Mouse (Mus musculus): Measurements from ENCODE around the gene Rhoj.

DNA sequence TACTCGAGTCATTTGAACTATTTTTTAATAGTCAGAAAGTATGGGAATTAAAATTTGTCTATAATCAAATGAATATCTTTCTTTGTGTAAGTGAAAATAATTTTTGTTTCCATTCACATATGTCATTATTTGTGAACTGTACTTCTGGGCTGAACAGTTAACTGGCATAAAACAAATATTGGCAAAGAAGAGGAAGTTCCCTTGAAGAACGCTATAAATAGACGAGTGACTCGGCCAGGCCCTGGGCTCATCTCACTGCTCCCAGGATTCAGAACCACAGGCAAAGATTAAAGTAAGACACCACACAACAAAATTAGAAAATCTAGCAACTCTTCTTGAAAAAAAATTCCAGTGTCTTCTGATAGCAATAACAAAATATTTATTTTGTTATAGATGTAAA, 36.4 kb upstream of the Rhoj start:
- TF ChIP-seq CTCF (IDR thresholded peaks at IDR 0.05; ENCODE audit: insufficient read depth, low read depth, low read length) (no peak), POLR2A (IDR thresholded peaks at IDR 0.05; ENCODE audit: insufficient read depth, low read depth, low read length) (no peak)
